Mouse (Mus musculus) heart, embryonic 15.5 days (tissue): ENCODE measurements at regions not wholly inside any gene's neighbourhood (a gene's known extent, or its start where the extent isn't known, plus 50 kb on each side); places are given as distances from the start of the nearest gene placed in this dataset.

Source experiments
- ATAC-seq: fragments of 200-750 bp; cut with Nextera tagmentation; replicated peaks from 2 replicates; pipeline ENCODE4 v1.8.0; 2017; ENCODE audit warnings: low read depth, moderate TSS enrichment; ENCODE audit not compliant: insufficient number of reproducible peaks, insufficient read depth, low FRiP score
- H3K27ac ChIP-seq: fragments of 300-500 bp; sonication (generic); 2 replicates; pipeline ENCODE4 v1.5.1; 2015; ENCODE audit warnings: mild to moderate bottlenecking, inconsistent platforms
- H3K27me3 ChIP-seq: fragments of 300-500 bp; sonication (generic); 2 replicates; pipeline ENCODE4 v1.6.1; 2015; ENCODE audit warnings: inconsistent platforms
- H3K36me3 ChIP-seq: fragments of 300-500 bp; sonication (generic); 2 replicates; pipeline ENCODE4 v1.6.1; 2015; ENCODE audit warnings: mild to moderate bottlenecking, inconsistent platforms
- H3K4me1 ChIP-seq: fragments of 300-500 bp; sonication (generic); replicated peaks from 2 replicates; pipeline ENCODE4 v1.6.1; 2015; ENCODE audit warnings: inconsistent platforms
- H3K4me2 ChIP-seq: fragments of 300-500 bp; sonication (generic); 2 replicates; pipeline ENCODE4 v1.6.1; 2015; ENCODE audit warnings: inconsistent platforms, mild to moderate bottlenecking, moderate library complexity
- H3K4me3 ChIP-seq: fragments of 300-500 bp; sonication (generic); 2 replicates; pipeline ENCODE4 v1.5.1; 2015; ENCODE audit warnings: mild to moderate bottlenecking, inconsistent platforms
- H3K9ac ChIP-seq: fragments of 300-500 bp; sonication (generic); 2 replicates; pipeline ENCODE4 v1.6.1; 2015; ENCODE audit warnings: mild to moderate bottlenecking, inconsistent platforms
- H3K9me3 ChIP-seq: fragments of 300-500 bp; sonication (generic); replicated peaks from 2 replicates; pipeline ENCODE4 v1.6.1; 2016; ENCODE audit warnings: inconsistent platforms
- WGBS: fragments of 180-500 bp; shearing (Covaris S2); methylation state at CpG from one replicate; pipeline ENCODE4 v1.1.7; 2015; ENCODE audit warnings: mixed read lengths; 5-methylcytosine and 5-hydroxymethylcytosine counted together

DNA sequence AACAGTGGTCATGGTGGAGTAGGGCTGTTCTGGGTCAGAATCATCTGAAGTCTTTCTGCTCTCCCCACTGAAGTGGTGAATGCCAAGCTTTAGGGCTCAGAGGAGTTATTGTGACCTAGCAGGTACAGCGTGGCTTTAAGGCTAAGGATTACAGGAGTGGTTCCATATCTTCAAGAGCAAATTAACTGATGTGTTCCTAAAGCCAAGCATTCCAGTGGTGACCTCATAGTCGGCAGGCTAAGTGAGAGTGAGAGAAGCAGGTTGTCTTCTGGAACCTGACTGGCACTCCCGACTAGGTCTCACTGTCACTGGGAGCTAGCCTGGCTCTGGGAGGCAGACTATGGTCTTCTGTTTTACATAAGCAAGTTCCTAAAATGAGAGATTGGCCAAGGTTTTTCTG is 116.3 kb downstream of the Snx18 start:
- H3K27ac ChIP-seq: no peak overlapping the region
- 41% methylated on average over 3 of the region's 3 CpGs for WGBS
- H3K4me2 ChIP-seq: no peak overlapping the region
- no peak overlapping the region for H3K4me3 ChIP-seq
- no peak for ATAC-seq
- no peaks in the 10 kb centered on the region for H3K27me3 ChIP-seq
- no peaks in the 10 kb centered on the region for H3K9me3 ChIP-seq
- no peaks in the 10 kb centered on the region for H3K4me1 ChIP-seq
- H3K36me3 ChIP-seq: no peaks in the 10 kb centered on the region
- no peak overlapping the region for H3K9ac ChIP-seq

DNA sequence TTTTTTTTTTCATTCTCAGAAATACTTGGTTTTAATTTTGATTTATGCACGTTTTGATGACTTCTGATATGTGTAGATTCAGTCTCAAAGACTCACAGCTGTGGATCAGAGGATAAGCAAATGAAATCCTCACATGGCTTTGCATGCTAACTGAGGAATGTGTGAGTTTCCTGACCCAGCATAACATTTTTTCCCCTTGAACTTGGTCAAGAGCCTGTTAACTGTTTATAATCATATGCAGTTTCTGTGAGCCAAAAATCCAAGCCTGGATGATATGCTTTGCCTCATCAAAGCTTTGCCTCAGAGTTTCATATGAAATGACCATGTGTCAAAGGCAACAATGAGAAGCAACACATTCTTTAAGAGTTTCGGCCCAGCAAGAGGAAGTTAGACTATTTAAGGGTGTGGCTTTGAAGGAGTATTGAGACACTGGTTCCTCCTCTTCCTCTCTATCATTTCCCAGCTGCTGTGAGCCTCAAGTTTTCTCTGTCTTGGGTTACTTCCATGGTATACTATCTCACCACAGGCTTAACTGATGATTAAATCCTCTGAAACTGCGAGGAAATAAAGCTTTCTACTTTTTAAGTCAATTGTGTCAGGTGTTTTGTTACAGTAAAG is 117.9 kb downstream of the Snx18 start:
- H3K9ac ChIP-seq: no peak overlapping the region
- H3K9me3 ChIP-seq: no peaks in the 10 kb centered on the region
- no peak for ATAC-seq
- no peak overlapping the region for H3K4me3 ChIP-seq
- no peak overlapping the region for H3K4me2 ChIP-seq
- 74% methylated on average over 3 of the region's 3 CpGs for WGBS
- no peaks in the 10 kb centered on the region for H3K36me3 ChIP-seq
- peaks cover 2% of the 10 kb centered on the region; the same call in 1 of the 2 replicates for H3K4me1 ChIP-seq
- H3K27me3 ChIP-seq: no peaks in the 10 kb centered on the region
- no peak overlapping the region for H3K27ac ChIP-seq

GRCm38 (mm10) chr13:113499079-113499710 is 119.2 kb downstream of the Snx18 start:
- ATAC-seq: no peak
- peaks cover 3% of the 10 kb centered on the region; the same call in 1 of the 2 replicates for H3K4me1 ChIP-seq
- no peak overlapping the region for H3K9ac ChIP-seq
- 73% methylated on average over 6 of the region's 6 CpGs for WGBS
- H3K4me2 ChIP-seq: no peak overlapping the region
- no peaks in the 10 kb centered on the region for H3K9me3 ChIP-seq
- no peaks in the 10 kb centered on the region for H3K36me3 ChIP-seq
- no peak overlapping the region for H3K27ac ChIP-seq
- H3K4me3 ChIP-seq: no peak overlapping the region
- H3K27me3 ChIP-seq: no peaks in the 10 kb centered on the region

GRCm38 (mm10) chr13:113495595-113496285 is 122.6 kb downstream of the Snx18 start:
- no peak overlapping the region for H3K9ac ChIP-seq
- H3K27ac ChIP-seq: no peak overlapping the region
- H3K36me3 ChIP-seq: no peaks in the 10 kb centered on the region
- WGBS: 46% methylated on average over 5 of the region's 5 CpGs
- H3K27me3 ChIP-seq: no peaks in the 10 kb centered on the region
- H3K4me1 ChIP-seq: peaks cover 3% of the 10 kb centered on the region; the same call in 1 of the 2 replicates
- no peak for ATAC-seq
- no peaks in the 10 kb centered on the region for H3K9me3 ChIP-seq
- no peak overlapping the region for H3K4me3 ChIP-seq
- H3K4me2 ChIP-seq: no peak overlapping the region

- no peak; the same call in 1 of the 2 replicates for ATAC-seq
- Histone ChIP-seq H3K4me1 (peaks cover 7% of the 10 kb centered on the region), H3K4me3 (no peak overlapping the region), H3K27ac (no peak overlapping the region), H3K9me3 (no peaks in the 10 kb centered on the region), H3K27me3 (no peaks in the 10 kb centered on the region), H3K9ac (no peak overlapping the region), H3K4me2 (no peak overlapping the region), H3K36me3 (no peaks in the 10 kb centered on the region)
- WGBS: 80% methylated on average over 3 of the region's 3 CpGs
Measured at GRCm38 (mm10) chr13:113495136-113495535, 123.2 kb downstream of the Snx18 start.

DNA sequence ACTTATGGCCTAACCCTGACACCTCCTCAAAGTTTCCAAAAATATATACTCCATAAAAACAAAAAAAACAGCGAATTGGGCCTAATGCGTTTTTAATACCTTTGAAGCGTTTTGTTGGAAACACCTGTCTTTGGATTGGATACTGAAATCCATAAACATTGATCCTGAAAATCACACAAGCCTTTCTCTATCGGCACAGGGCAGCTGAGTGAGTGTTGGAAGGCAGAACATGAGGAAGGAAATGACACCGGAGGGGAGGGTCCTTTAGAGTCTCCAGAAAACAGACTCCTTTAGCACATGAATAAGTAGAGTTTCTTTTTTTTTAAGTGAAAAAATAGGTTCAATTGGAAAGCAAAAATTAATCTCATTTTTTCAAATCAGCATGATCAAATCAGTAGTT is 123.7 kb downstream of the Snx18 start:
- ATAC-seq: no peak
- Histone ChIP-seq H3K27me3 (no peaks in the 10 kb centered on the region), H3K4me1 (peaks cover 8% of the 10 kb centered on the region), H3K27ac (no peak overlapping the region), H3K4me2 (no peak overlapping the region), H3K9ac (no peak overlapping the region), H3K4me3 (no peak overlapping the region), H3K36me3 (no peaks in the 10 kb centered on the region), H3K9me3 (no peaks in the 10 kb centered on the region)
- WGBS: 77% methylated on average over 5 of the region's 5 CpGs

GRCm38 (mm10) chr13:113489951-113490822 is 128.2 kb downstream of the Snx18 start:
- no peak overlapping the region for H3K4me3 ChIP-seq
- WGBS: 55% methylated on average over 6 of the region's 6 CpGs
- peaks cover 9% of the 10 kb centered on the region for H3K4me1 ChIP-seq
- no peaks in the 10 kb centered on the region; the same call in 1 of the 2 replicates for H3K9me3 ChIP-seq
- no peak overlapping the region for H3K9ac ChIP-seq
- H3K36me3 ChIP-seq: no peaks in the 10 kb centered on the region
- no peaks in the 10 kb centered on the region for H3K27me3 ChIP-seq
- ATAC-seq: no peak
- no peak overlapping the region for H3K4me2 ChIP-seq
- no peak overlapping the region for H3K27ac ChIP-seq

DNA sequence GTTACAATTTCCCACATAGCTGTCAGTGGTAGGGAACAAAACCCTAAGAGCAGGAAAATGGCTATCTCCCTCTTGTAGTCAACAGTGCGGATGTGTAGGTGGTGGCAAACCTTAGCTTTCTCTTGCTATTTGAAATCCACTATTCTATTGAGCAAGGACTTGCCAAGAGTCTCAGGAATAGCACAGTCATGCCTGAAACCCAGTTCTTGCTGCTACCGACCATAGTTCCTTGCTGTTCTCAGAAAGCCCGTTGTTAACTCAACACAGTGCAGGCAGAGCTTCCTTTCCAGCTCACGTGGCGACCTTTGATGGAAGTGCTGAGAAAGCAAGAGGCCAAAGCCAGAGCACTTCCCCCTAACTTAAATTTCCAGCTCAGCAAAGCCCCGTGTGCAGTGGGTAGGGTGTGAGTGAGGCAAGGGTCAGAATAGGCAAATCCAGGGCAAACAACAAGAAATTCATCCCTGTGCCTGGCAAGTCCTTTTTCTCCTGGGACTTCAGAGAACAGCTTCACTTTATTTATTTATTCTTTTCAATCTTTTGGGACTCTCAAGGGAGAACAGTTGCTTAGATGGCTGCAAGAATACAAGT is 131.9 kb downstream of the Snx18 start:
- no peak overlapping the region for H3K4me3 ChIP-seq
- no peaks in the 10 kb centered on the region; the same call in 1 of the 2 replicates for H3K9me3 ChIP-seq
- H3K4me2 ChIP-seq: no peak overlapping the region
- no peaks in the 10 kb centered on the region for H3K27me3 ChIP-seq
- H3K9ac ChIP-seq: no peak overlapping the region
- H3K27ac ChIP-seq: no peak overlapping the region
- H3K36me3 ChIP-seq: no peaks in the 10 kb centered on the region
- H3K4me1 ChIP-seq: peaks cover 9% of the 10 kb centered on the region
- ATAC-seq: no peak
- 60% methylated on average over 6 of the region's 6 CpGs for WGBS

DNA sequence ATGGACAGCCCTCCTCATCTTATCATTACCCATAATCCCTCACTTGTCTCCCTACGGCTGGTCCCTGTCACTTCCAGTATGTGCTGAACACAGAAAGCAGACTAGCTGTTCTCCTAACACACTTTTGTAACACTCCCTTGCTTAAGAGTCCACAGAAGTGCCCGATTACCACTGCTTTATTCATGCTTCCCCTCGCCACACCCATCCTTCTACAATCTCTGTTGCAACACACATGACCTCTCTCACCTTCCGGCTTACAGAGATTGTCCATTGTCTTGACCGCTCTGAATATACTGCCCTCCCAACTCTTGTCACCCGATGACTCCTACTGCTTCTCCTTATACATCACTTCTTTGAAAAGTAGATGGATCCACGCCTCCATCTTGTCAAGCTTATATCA is 132.9 kb downstream of the Snx18 start:
- no peak overlapping the region for H3K27ac ChIP-seq
- H3K4me1 ChIP-seq: peaks cover 8% of the 10 kb centered on the region
- no peaks in the 10 kb centered on the region for H3K36me3 ChIP-seq
- H3K9ac ChIP-seq: no peak overlapping the region
- H3K9me3 ChIP-seq: no peaks in the 10 kb centered on the region; the same call in 1 of the 2 replicates
- no peaks in the 10 kb centered on the region for H3K27me3 ChIP-seq
- no peak overlapping the region for H3K4me2 ChIP-seq
- no peak for ATAC-seq
- no peak overlapping the region for H3K4me3 ChIP-seq
- 55% methylated on average over 7 of the region's 7 CpGs for WGBS

- ATAC-seq: no peak
- H3K4me3 ChIP-seq: no peak overlapping the region
- WGBS: 62% methylated on average over 10 of the region's 10 CpGs
Measured at GRCm38 (mm10) chr13:113484159-113484762, 134.1 kb downstream of the Snx18 start.

More at GRCm38 (mm10) chr13:113484159-113484762, 134.1 kb downstream of the Snx18 start:
- Histone ChIP-seq H3K4me1 (0 out of 2 replicates have a peak, but pooled peaks cover 4% of the 10 kb centered on the region), H3K9ac (no peak overlapping the region), H3K36me3 (no peaks in the 10 kb centered on the region), H3K9me3 (no peaks in the 10 kb centered on the region; the same call in 1 of the 2 replicates), H3K4me2 (no peak overlapping the region), H3K27me3 (no peaks in the 10 kb centered on the region), H3K27ac (no peak overlapping the region)
